Mouse (Mus musculus) small intestine, adult 2 months (tissue): ENCODE data around the gene Cog4.

Experiments used
- CTCF ChIP-seq: fragments of 200-500 bp; IDR thresholded peaks from 2 replicates; pipeline ENCODE4 v1.5.1; 2012; ENCODE audit warnings: low read depth, mild to moderate bottlenecking, control low read depth, inconsistent platforms, low read length, moderate library complexity, mixed read lengths; ENCODE audit not compliant: insufficient replicate concordance, insufficient read length; ENCODE audit errors: extremely low read depth
- POLR2A ChIP-seq: fragments of 200-500 bp; IDR thresholded peaks from 2 replicates; pipeline ENCODE4 v1.6.1; 2012; ENCODE audit warnings: low read depth, mild to moderate bottlenecking, control low read depth, inconsistent platforms, low read length, moderate library complexity

GRCm38 (mm10) chr8:110888860-110889259, 42.5 kb downstream of the Cog4 start:
- TF ChIP-seq CTCF (no peak), POLR2A (no peak)
